Mouse (Mus musculus): ENCODE results near the gene Slc38a3. TPM values are rescaled to one million over a fixed set of nuclear protein-coding genes. Genes with fewer than 3 reads are reported as not detected.

Gene Slc38a3
- polyA plus RNA-seq, 1 experiment from 2014 or later: 24.4 TPM

GRCm38 (mm10) chr9:107619546-107619879 lies 49.8 kb downstream of the Slc38a3 start:
- no peak overlapping the region for H3K4me3 ChIP-seq
- H3K4me1 ChIP-seq: peaks cover 10% of the 10 kb centered on the region
- no peak overlapping the region for H3K4me2 ChIP-seq (replicated peaks)
- ATAC-seq (replicated peaks): no peak
- H3K27me3 ChIP-seq: no peaks in the 10 kb centered on the region
- no peaks in the 10 kb centered on the region for H3K9me3 ChIP-seq
- peak overlapping the region; percentile 44; the same call in 1 of the 2 replicates for H3K27ac ChIP-seq (replicated peaks)
- WGBS: 84% methylated on average over 13 of the region's 13 CpGs
- H3K36me3 ChIP-seq: peaks cover 65% of the 10 kb centered on the region
- H3K9ac ChIP-seq (replicated peaks): no peak overlapping the region

GRCm38 (mm10) chr9:107618778-107619545 lies 50.4 kb downstream of the Slc38a3 start:
- H3K4me2 ChIP-seq (replicated peaks): no peak overlapping the region
- H3K9ac ChIP-seq (replicated peaks): no peak overlapping the region
- peaks cover 66% of the 10 kb centered on the region for H3K36me3 ChIP-seq
- peaks cover 6% of the 10 kb centered on the region for H3K4me1 ChIP-seq
- peak overlapping the region; percentile 44 for H3K27ac ChIP-seq (replicated peaks)
- no peak for ATAC-seq (replicated peaks)
- H3K9me3 ChIP-seq: no peaks in the 10 kb centered on the region
- H3K27me3 ChIP-seq: no peaks in the 10 kb centered on the region
- WGBS: 42% methylated on average over 13 of the region's 13 CpGs
- no peak overlapping the region for H3K4me3 ChIP-seq

DNA sequence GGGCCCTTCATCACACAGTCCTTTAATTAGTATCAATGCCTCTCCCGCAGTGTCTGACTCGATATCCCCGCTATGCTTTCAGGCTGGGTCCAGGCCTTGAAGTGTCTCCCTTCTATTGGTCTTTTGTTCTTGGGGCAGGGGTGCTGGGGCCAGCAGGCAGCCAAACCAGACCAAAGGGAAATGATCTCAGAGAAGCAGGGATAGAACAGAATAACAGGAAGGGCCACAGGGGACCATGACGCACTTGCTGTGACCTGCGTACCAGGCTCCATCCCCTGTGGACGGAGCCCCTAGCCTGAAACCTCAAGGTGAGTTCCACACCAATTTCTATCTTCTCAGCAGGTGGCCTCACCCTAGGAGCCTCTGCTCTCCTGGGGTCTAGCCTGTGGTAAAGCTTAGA lies 51.2 kb downstream of the Slc38a3 start:
- Histone ChIP-seq H3K9ac (replicated peaks) (no peak overlapping the region), H3K4me1 (peaks cover 8% of the 10 kb centered on the region), H3K9me3 (no peaks in the 10 kb centered on the region), H3K4me3 (no peak overlapping the region), H3K27me3 (no peaks in the 10 kb centered on the region), H3K4me2 (replicated peaks) (no peak overlapping the region), H3K36me3 (peaks cover 68% of the 10 kb centered on the region), H3K27ac (replicated peaks) (peak overlapping the region; percentile 44; the same call in 1 of the 2 replicates)
- 85% methylated on average over 6 of the region's 6 CpGs for WGBS
- ATAC-seq (replicated peaks): no peak

DNA sequence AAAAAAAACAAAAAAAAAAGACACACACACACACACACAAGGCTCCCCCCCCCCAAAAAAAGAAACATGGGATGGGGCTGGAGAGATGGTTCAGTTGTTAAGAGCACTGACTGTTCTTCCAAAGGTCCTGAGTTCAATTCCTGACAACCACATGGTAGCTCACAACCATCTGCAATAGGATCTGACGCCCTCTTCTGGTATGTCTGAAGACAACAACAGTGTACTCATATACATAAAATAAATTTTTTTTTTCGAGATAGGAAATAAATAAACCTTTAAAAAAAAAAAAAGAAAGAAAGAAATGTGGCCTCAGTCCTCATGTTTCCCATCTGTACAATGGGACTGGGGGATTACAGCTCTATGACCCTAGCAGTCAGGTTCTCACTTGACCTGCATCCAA lies 51.9 kb downstream of the Slc38a3 start:
- no peaks in the 10 kb centered on the region for H3K27me3 ChIP-seq
- peaks cover 62% of the 10 kb centered on the region for H3K36me3 ChIP-seq

GRCm38 (mm10) chr9:107615035-107615434 lies 54.3 kb downstream of the Slc38a3 start:
- no peaks in the 10 kb centered on the region for H3K27me3 ChIP-seq
- no peak overlapping the region for H3K27ac ChIP-seq (replicated peaks)
- ATAC-seq (replicated peaks): no peak
- peaks cover 52% of the 10 kb centered on the region for H3K36me3 ChIP-seq
- H3K9me3 ChIP-seq: no peaks in the 10 kb centered on the region
- no peak overlapping the region for H3K9ac ChIP-seq (replicated peaks)
- H3K4me2 ChIP-seq (replicated peaks): no peak overlapping the region
- 78% methylated on average over 4 of the region's 4 CpGs for WGBS
- peaks cover 24% of the 10 kb centered on the region for H3K4me1 ChIP-seq
- H3K4me3 ChIP-seq: no peak overlapping the region

More for the DNA sequence above, 51.9 kb downstream of the Slc38a3 start:
- no peak overlapping the region for H3K9ac ChIP-seq (replicated peaks)
- peaks cover 12% of the 10 kb centered on the region for H3K4me1 ChIP-seq
- 79% methylated on average over 2 of the region's 2 CpGs for WGBS
- H3K9me3 ChIP-seq: no peaks in the 10 kb centered on the region
- no peak overlapping the region for H3K4me2 ChIP-seq (replicated peaks)
- no peak overlapping the region for H3K4me3 ChIP-seq
- ATAC-seq (replicated peaks): no peak
- H3K27ac ChIP-seq (replicated peaks): no peak overlapping the region

DNA sequence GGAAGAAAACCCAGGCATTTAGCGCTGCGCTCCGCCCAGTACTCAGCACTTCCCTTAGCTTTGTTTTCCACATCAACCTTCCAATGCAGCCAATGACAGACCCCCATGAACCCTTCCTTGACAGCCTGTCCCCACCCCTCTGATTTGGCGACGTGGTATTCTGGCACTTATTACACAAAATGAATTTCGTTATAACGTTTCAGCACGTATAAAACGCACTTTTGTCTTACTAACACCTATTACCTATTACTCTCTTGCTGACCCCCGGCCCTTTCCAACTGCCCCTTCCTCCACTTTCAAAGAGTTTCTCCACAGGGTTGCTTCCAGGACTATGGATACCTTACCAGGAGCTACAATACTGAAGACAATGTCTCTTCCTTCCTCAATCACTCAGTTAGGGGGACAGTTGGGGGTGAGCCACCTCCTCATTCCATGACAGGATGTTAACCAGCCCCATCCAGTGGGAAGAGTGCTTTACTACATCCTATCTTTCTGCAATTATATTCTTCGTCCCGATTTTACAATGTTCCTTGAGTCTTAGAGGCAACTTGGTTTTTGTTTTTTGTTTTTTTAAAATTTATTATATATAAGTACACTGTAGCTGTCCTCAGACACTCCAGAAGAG lies 56.3 kb downstream of the Slc38a3 start:
- peak overlapping the region; percentile 62 for H3K9ac ChIP-seq (replicated peaks)
- ATAC-seq (replicated peaks): peak; percentile 34

DNA sequence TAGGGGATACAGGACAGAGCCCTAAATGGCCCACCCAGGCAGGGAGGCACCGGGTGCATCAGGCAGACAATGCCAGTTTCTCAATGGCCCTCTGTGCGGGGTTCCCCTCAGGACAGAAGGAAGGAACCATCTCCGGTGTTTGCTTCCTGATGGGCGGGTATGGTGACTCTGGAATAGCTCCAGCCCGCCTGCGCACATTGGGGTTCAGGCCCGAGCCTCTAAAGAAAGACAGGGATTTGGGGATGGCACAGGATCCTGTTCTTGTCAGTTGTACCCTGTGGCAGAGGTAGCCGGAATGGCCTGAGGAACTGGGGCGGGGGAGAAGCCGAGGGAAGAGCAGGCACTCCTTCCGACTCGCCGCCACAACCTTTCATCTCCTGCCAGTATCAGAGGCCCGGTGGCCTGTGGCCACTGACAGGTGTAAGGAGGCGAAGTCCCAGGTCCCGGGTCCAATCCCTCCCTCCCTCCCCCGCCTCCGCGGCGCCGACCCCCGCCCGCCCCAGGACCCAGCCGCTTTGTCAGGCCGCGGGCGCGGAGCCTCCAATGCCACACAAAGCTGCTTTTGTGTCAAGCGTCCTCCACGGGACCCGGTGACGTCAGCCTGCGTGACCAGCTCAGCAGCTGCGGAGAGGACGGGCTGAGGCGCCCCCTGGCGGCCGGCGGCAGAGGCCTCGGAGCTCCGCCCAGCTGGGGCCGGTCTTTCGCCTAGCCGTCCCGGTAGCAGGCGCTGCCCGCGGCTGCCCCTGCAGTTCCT lies 57.0 kb downstream of the Slc38a3 start:
- peak; percentile 94 for ATAC-seq (replicated peaks)
- Histone ChIP-seq H3K4me1 (peaks cover 25% of the 10 kb centered on the region), H3K9me3 (no peaks in the 10 kb centered on the region), H3K4me2 (replicated peaks) (peak overlapping the region; percentile 72), H3K27ac (replicated peaks) (peak overlapping the region; percentile 98), H3K9ac (replicated peaks) (peak overlapping the region; percentile 62), H3K36me3 (peaks cover 29% of the 10 kb centered on the region), H3K27me3 (no peaks in the 10 kb centered on the region), H3K4me3 (peak overlapping the region; percentile 39)
- under 1% methylated on average over 46 of the region's 48 CpGs for WGBS

More for the DNA sequence above, 56.3 kb downstream of the Slc38a3 start:
- Histone ChIP-seq H3K4me1 (peaks cover 22% of the 10 kb centered on the region), H3K27me3 (no peaks in the 10 kb centered on the region), H3K36me3 (peaks cover 34% of the 10 kb centered on the region), H3K4me3 (peak overlapping the region; percentile 39), H3K27ac (replicated peaks) (peak overlapping the region; percentile 98), H3K4me2 (replicated peaks) (peak overlapping the region; percentile 72), H3K9me3 (no peaks in the 10 kb centered on the region)
- 8% methylated on average over 12 of the region's 12 CpGs for WGBS

- peak overlapping the region; percentile 39; the same call in 1 of the 2 replicates for H3K4me3 ChIP-seq
- peak overlapping the region; percentile 72 for H3K4me2 ChIP-seq (replicated peaks)
- WGBS: 62% methylated on average over 6 of the region's 6 CpGs
- ATAC-seq (replicated peaks): 0 out of 2 replicates have a peak, but pooled peaks have one; percentile 0
- H3K9ac ChIP-seq (replicated peaks): peak overlapping the region; percentile 62
- H3K27ac ChIP-seq (replicated peaks): peak overlapping the region; percentile 98
- H3K36me3 ChIP-seq: peaks cover 25% of the 10 kb centered on the region
- H3K27me3 ChIP-seq: no peaks in the 10 kb centered on the region
- H3K9me3 ChIP-seq: no peaks in the 10 kb centered on the region
- peaks cover 25% of the 10 kb centered on the region for H3K4me1 ChIP-seq
Measured at GRCm38 (mm10) chr9:107611456-107612190, 57.7 kb downstream of the Slc38a3 start.

- 60% methylated on average over 4 of the region's 4 CpGs for WGBS
- Histone ChIP-seq H3K4me3 (no peak overlapping the region), H3K9me3 (no peaks in the 10 kb centered on the region), H3K9ac (replicated peaks) (no peak overlapping the region), H3K27me3 (no peaks in the 10 kb centered on the region), H3K4me2 (replicated peaks) (no peak overlapping the region), H3K27ac (replicated peaks) (no peak overlapping the region), H3K4me1 (peaks cover 29% of the 10 kb centered on the region), H3K36me3 (peaks cover 3% of the 10 kb centered on the region; the same call in 1 of the 2 replicates)
- ATAC-seq (replicated peaks): no peak
Measured at GRCm38 (mm10) chr9:107609433-107609830, 59.9 kb downstream of the Slc38a3 start.

- Histone ChIP-seq H3K27ac (replicated peaks) (no peak within 1 kb of the TSS), H3K27me3 (no peaks in the 10 kb centered on the region), H3K4me1 (peaks cover 29% of the 10 kb centered on the region), H3K9me3 (no peaks in the 10 kb centered on the region), H3K36me3 (0 out of 2 replicates have a peak, but pooled peaks cover 2% of the 10 kb centered on the region), H3K9ac (replicated peaks) (no peak within 1 kb of the TSS), H3K4me2 (replicated peaks) (no peak within 1 kb of the TSS), H3K4me3 (no peak within 1 kb of the TSS)
- 36% methylated on average over 12 of the region's 12 CpGs for WGBS
- ATAC-seq (replicated peaks): no peak
Measured at GRCm38 (mm10) chr9:107608741-107609432, 60.4 kb downstream of the Slc38a3 start, which contains the start of gene Sema3b. Gene Sema3b (minus strand): TSS chr9:107609229.

DNA sequence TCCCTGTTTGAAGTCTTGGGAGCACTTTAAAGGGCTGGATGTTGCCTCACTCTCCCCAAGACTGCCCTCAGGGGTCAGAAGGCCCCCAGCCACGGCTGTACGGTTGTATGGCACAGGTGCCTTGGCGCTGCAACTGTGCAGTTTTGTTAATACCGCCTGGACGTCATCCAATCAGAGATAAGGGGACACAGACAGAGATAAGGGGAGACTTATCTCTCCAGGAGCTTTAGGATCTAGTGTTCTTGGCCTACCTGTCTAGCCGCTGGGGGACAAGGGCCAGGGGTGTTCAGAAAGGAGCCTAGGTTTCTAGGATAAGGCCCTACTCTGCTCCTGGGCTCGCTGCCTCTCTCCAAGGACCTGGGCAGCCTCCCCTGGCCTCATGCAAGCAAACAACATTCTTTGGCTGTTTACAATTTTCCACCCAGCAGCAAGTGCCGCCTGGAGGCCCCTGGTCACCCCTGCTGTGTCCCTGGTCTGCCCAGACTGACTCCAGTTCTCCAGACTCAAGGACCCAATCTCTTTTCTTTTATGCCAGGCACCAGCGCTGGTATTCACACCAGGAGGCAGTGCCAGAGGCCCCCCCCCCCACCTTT lies 61.6 kb downstream of the Slc38a3 start:
- Histone ChIP-seq H3K27ac (replicated peaks) (no peak overlapping the region), H3K4me2 (replicated peaks) (no peak overlapping the region), H3K36me3 (no peaks in the 10 kb centered on the region), H3K4me3 (no peak overlapping the region), H3K4me1 (peaks cover 24% of the 10 kb centered on the region), H3K9me3 (no peaks in the 10 kb centered on the region), H3K9ac (replicated peaks) (no peak overlapping the region), H3K27me3 (no peaks in the 10 kb centered on the region)
- WGBS: 59% methylated on average over 9 of the region's 9 CpGs
- no peak for ATAC-seq (replicated peaks)
